Mouse (Mus musculus): ENCODE data around the gene Sh3bgrl2. TPM values are rescaled to one million over a fixed set of nuclear protein-coding genes. Genes with fewer than 3 reads are reported as not detected.

The Sh3bgrl2 gene
- polyA plus RNA-seq, 1 experiment, result 0.02 TPM

DNA sequence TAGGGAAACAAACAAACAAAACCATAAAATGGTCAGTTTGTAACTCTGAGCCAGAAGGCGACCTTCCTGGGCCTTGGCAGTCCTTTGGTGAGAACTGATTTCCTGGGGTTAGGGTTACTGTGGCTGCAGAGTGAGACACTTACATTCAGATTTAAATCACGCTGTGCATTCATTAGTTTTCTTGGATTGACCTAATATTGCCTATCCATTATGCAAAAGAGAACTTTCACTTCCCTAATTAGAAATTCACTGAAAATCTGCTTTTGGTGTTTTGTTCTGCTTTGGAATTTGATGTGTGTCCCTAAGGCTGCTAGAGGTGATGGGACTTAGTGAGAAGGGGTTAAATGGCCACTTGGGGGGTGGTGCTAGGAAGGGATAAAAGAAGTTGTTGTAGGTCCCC lies 7.5 kb downstream of the Sh3bgrl2 start:
- TF ChIP-seq TAL1 (IDR thresholded peaks at IDR 0.05; ENCODE audit: low read length), result no peak
- TF ChIP-seq GATA1 (IDR thresholded peaks at IDR 0.05; ENCODE audit: low read length), result no peak
- Histone ChIP-seq H3K4me1 (ENCODE audit: control insufficient read depth) (no peaks in the 10 kb centered on the region), H3K36me3 (ENCODE audit: control insufficient read depth) (no peaks in the 10 kb centered on the region; the same call in 1 of the 2 replicates), H3K4me3 (replicated peaks) (no peak overlapping the region), H3K27me3 (ENCODE audit: control insufficient read depth) (no peaks in the 10 kb centered on the region), H3K9me3 (ENCODE audit: control insufficient read depth, low read length) (no peaks in the 10 kb centered on the region)

DNA sequence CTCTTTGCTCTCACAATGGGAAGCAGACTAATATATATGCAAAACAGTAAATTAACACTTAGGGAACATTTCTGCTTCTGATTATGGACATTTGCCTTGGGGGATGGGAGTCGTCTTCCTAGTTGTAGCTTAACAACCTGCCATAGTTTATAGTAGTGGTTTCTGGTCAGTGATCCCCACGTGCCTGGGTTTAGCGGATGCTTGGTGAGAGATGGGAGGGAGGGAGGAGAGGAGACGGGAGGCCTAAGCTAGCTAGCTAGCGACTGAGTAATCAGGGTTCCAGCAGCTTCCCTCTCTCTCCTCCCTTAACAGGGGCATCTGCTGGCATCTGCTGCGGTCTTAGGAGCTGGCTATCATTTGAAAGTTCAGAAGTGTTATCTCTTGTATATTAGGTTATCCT lies 8.1 kb downstream of the Sh3bgrl2 start:
- H3K4me3 ChIP-seq (replicated peaks), result no peak overlapping the region
- H3K4me1 ChIP-seq (ENCODE audit: control insufficient read depth), result no peaks in the 10 kb centered on the region
- TF ChIP-seq GATA1 (IDR thresholded peaks at IDR 0.05; ENCODE audit: low read length) (no peak), TAL1 (IDR thresholded peaks at IDR 0.05; ENCODE audit: low read length) (no peak)

DNA sequence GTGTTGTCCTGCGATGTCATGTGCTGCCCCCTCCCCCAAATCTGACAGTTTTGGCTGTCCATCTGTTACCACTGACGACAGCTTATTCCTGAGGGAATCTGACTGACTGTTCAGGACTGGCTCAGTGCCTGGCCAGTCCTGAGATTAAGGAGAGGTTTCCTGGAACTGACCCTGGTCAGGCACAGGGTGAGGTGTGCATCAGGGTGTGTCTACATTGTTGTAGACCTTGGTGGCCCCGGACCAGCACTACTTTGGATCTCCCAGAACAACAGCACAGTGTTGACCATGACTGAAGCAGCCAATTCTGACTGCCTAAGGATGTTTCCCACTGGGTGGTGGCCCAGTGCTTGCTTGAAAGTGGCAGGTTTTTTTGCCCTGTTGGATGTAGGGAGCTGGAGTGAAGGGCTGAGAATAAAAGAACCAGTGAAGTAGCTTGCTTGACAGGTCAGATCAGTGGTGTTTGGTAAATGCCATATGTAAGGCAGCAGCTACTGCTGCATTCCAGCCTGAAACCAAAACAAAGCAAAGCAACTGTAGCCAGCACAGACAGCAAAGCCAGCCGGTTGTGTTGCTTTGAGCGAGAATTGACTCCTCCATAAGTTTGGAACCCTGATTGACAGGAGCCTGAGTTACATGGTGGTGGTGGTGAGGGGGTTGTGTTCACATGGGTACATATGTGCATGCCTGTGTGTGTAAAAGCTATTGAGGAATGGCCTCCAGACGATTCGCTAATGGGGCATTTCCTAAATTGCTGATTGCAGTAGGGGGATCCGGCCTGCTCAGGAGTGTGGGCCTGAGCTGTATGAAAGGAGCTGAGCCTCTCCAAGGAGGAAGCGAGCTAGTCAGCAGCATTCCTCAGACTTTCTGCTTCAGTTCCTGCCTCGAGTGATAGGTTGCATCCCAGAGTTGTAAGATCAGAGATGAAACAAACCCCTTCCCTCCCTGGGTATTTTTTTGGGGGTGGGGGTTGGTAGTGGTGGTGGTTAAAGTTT lies 8.9 kb downstream of the Sh3bgrl2 start:
- Histone ChIP-seq H3K36me3 (ENCODE audit: control insufficient read depth) (no peaks in the 10 kb centered on the region), H3K27me3 (ENCODE audit: control insufficient read depth) (no peaks in the 10 kb centered on the region), H3K4me1 (ENCODE audit: control insufficient read depth) (no peaks in the 10 kb centered on the region), H3K9me3 (ENCODE audit: control insufficient read depth, low read length) (no peaks in the 10 kb centered on the region), H3K4me3 (replicated peaks) (no peak overlapping the region)
- TF ChIP-seq GATA1 (IDR thresholded peaks at IDR 0.05; ENCODE audit: low read length), result no peak
- TF ChIP-seq TAL1 (IDR thresholded peaks at IDR 0.05; ENCODE audit: low read length), result no peak

More for the DNA sequence above, 8.1 kb downstream of the Sh3bgrl2 start:
- Histone ChIP-seq H3K36me3 (ENCODE audit: control insufficient read depth) (no peaks in the 10 kb centered on the region), H3K27me3 (ENCODE audit: control insufficient read depth) (no peaks in the 10 kb centered on the region), H3K9me3 (ENCODE audit: control insufficient read depth, low read length) (no peaks in the 10 kb centered on the region)

DNA sequence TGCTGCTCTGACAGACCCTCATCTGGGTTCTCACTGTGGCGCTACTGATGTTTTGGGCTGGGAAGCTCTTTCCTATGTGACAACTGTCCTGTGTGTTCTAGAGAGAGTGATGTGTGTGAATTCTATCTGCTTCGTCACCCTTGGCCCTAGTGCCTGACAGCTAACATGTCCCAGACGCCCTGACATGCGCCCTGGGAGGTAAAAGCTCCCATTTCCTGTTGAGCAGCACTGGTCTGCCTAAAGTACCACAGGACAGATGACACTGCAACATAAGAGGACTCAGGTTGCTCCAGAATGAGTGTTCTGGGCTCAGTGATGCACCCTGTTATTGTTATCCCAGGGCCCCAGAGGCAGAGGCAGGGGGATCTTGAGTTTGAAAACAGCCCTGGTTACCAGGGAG lies 12.5 kb downstream of the Sh3bgrl2 start:
- Histone ChIP-seq H3K4me3 (replicated peaks) (no peak overlapping the region), H3K36me3 (ENCODE audit: control insufficient read depth) (no peaks in the 10 kb centered on the region), H3K27me3 (ENCODE audit: control insufficient read depth) (no peaks in the 10 kb centered on the region), H3K9me3 (ENCODE audit: control insufficient read depth, low read length) (no peaks in the 10 kb centered on the region), H3K4me1 (ENCODE audit: control insufficient read depth) (no peaks in the 10 kb centered on the region)
- TF ChIP-seq TAL1 (IDR thresholded peaks at IDR 0.05; ENCODE audit: low read length) (no peak), GATA1 (IDR thresholded peaks at IDR 0.05; ENCODE audit: low read length) (no peak)

DNA sequence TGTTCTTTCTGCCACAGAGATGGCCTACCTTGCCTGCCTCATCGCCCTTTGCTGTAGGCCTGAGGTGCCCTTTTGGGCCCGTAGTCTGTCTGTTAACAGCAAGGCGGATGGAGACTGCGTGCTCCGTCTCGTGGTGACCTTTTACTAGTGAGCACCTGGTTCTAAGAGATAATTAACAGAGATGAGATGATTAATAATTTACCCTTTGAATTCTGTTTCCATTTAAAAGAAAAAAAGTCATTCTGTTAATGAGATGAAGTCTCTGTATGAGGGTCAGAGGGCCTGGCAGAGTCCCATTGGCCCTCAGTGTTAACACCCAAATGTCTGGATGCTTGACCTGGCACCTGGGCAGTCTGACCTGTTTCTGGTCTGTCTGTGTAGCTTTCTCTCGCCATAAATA lies 14.8 kb downstream of the Sh3bgrl2 start:
- Histone ChIP-seq H3K4me1 (ENCODE audit: control insufficient read depth) (no peaks in the 10 kb centered on the region), H3K9me3 (ENCODE audit: control insufficient read depth, low read length) (no peaks in the 10 kb centered on the region)

DNA sequence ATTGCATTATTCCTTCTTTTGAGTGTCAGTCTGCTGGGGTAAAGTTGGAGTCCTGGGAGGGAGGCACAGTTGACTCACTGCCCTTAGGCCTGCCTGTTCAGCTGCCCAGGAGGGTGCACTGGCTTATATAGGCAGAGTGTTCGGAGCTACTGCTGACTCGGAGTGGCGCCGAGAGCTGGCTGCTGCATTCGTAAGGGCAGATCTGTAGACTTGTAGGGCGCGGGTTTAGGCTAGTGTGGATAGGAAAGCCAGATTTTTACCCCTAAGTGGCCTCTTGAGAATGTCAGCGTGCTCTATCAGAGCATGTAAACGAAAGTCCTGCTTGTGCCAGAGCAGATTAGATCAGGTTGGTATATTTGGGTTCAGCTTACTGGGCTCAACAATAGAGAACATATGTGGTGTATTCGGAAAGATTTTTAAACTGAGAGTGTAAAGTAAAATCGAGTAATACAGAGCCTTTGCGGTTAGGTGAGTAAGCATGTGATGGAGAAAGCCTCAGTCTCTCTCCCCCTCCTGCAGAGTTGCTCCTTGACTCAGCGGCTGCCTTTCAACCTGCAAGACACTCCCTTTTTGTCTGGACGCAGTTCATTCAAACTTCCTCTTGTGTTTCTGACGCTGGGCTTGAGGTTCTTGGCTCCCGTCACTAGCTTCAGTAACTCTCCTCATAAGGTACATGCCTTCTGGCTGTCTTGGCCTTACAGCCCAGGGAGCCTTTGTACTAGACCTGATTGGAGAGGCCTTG lies 15.9 kb downstream of the Sh3bgrl2 start:
- Histone ChIP-seq H3K27me3 (ENCODE audit: control insufficient read depth) (no peaks in the 10 kb centered on the region), H3K9me3 (ENCODE audit: control insufficient read depth, low read length) (no peaks in the 10 kb centered on the region), H3K36me3 (ENCODE audit: control insufficient read depth) (no peaks in the 10 kb centered on the region), H3K4me1 (ENCODE audit: control insufficient read depth) (no peaks in the 10 kb centered on the region), H3K4me3 (replicated peaks) (no peak overlapping the region)
- no peak for TF ChIP-seq TAL1 (IDR thresholded peaks at IDR 0.05; ENCODE audit: low read length)
- no peak for TF ChIP-seq GATA1 (IDR thresholded peaks at IDR 0.05; ENCODE audit: low read length)

More for the DNA sequence above, 14.8 kb downstream of the Sh3bgrl2 start:
- TF ChIP-seq GATA1 (IDR thresholded peaks at IDR 0.05; ENCODE audit: low read length) (no peak), TAL1 (IDR thresholded peaks at IDR 0.05; ENCODE audit: low read length) (no peak)
- no peaks in the 10 kb centered on the region for H3K36me3 ChIP-seq (ENCODE audit: control insufficient read depth)
- H3K4me3 ChIP-seq (replicated peaks), result no peak overlapping the region
- H3K27me3 ChIP-seq (ENCODE audit: control insufficient read depth), result no peaks in the 10 kb centered on the region

DNA sequence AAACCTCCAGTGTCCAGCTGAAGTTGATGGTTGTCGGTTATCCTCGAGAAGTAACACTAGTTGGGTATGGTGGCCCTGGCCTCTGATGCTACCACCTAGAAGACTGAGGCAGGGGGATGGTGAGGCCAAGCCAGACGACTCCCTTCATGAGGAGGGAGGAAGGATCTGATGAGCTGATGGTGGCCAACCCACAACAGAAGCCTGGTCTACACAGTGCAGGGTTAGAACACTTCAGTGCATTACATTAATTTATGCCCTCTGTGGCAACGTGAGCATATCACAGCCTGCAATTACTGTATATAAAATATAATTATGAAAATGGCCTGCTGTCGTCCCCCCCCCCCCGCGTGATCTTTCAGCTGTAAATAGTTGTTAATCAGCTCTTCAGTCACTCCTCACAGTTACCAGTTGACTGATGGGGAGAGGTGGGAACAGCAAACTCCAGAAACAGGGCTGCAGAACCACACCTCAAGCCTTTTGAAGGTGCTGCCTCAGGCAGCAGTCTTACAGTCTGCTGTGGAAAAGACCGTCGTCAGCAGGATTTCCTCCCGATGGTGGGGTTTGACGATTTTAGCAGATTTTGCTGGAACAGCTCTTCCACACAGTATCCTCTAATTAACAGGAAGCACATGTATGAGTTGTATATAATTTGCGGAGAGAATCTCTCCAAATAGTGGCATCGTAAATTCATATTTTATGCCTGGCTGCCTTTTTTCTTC lies 17.0 kb downstream of the Sh3bgrl2 start:
- Histone ChIP-seq H3K9me3 (ENCODE audit: control insufficient read depth, low read length) (no peaks in the 10 kb centered on the region), H3K27me3 (ENCODE audit: control insufficient read depth) (no peaks in the 10 kb centered on the region), H3K4me1 (ENCODE audit: control insufficient read depth) (no peaks in the 10 kb centered on the region), H3K36me3 (ENCODE audit: control insufficient read depth) (no peaks in the 10 kb centered on the region), H3K4me3 (replicated peaks) (no peak overlapping the region)
- TF ChIP-seq GATA1 (IDR thresholded peaks at IDR 0.05; ENCODE audit: low read length) (no peak), TAL1 (IDR thresholded peaks at IDR 0.05; ENCODE audit: low read length) (no peak)

DNA sequence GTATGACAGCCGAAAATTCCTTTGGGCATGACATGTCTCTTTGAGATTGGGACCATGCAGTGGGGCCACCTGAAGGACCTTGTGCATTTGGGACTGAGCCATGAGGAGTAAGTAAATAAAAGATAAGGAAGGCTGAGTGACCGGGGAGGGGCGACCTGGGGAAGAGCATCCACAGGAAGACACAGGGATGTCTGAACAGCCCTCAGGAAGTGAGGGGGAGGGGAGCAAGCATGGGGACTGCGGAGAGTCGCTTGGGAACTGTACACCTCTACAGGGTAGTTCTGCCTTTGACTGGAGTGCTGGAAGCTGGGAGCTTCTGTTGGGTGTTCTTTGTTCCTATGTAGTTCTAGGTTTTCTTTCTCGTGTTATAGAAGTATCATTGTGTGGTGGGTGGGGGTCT lies 18.0 kb downstream of the Sh3bgrl2 start:
- H3K4me3 ChIP-seq (replicated peaks), result no peak overlapping the region
- TF ChIP-seq GATA1 (IDR thresholded peaks at IDR 0.05; ENCODE audit: low read length) (no peak), TAL1 (IDR thresholded peaks at IDR 0.05; ENCODE audit: low read length) (no peak)
- no peaks in the 10 kb centered on the region for H3K27me3 ChIP-seq (ENCODE audit: control insufficient read depth)
- H3K36me3 ChIP-seq (ENCODE audit: control insufficient read depth), result no peaks in the 10 kb centered on the region
- no peaks in the 10 kb centered on the region for H3K9me3 ChIP-seq (ENCODE audit: control insufficient read depth, low read length)
- H3K4me1 ChIP-seq (ENCODE audit: control insufficient read depth), result no peaks in the 10 kb centered on the region
